Mouse (Mus musculus): ENCODE data around the gene Bloc1s5. TPM values are rescaled to one million over a fixed set of nuclear protein-coding genes. Genes with fewer than 3 reads are reported as not detected.

Bloc1s5 gene
- polyA plus RNA-seq, 1 experiment, result 8.7 TPM

- Histone ChIP-seq H3K36me3 (ENCODE audit: control insufficient read depth, insufficient read depth) (peaks cover 9% of the 10 kb centered on the region), H3ac (ENCODE audit: control insufficient read depth, insufficient read length) (no peak overlapping the region), H3K4me3 (no peak overlapping the region), H3K79me2 (ENCODE audit: control insufficient read depth, insufficient read depth) (no peaks in the 10 kb centered on the region), H3K4me2 (ENCODE audit: low read depth) (no peak overlapping the region), H3K27me3 (ENCODE audit: control insufficient read depth, insufficient read depth, insufficient read length) (no peaks in the 10 kb centered on the region)
- TF ChIP-seq USF1 (IDR thresholded peaks at IDR 0.05; ENCODE audit: low read depth), result no peak
- peak; percentile 54 for TF ChIP-seq POLR2AphosphoS2 (IDR thresholded peaks at IDR 0.05; ENCODE audit: insufficient read length, low read depth)
Measured at GRCm38 (mm10) chr13:38638694-38639093, 3.8 kb upstream of the Bloc1s5 start.

GRCm38 (mm10) chr13:38634256-38634799 lies 581 bp downstream of the Bloc1s5 start:
- Histone ChIP-seq H3K79me2 (ENCODE audit: control insufficient read depth, insufficient read depth) (no peaks in the 10 kb centered on the region), H3K4me2 (ENCODE audit: low read depth) (peak overlapping the region; percentile 85), H3K27me3 (ENCODE audit: control insufficient read depth, insufficient read depth, insufficient read length) (no peaks in the 10 kb centered on the region), H3ac (ENCODE audit: control insufficient read depth, insufficient read length) (peak overlapping the region; percentile 30), H3K36me3 (ENCODE audit: control insufficient read depth, insufficient read depth) (no peaks in the 10 kb centered on the region), H3K4me3 (peak overlapping the region; percentile 73)
- TF ChIP-seq TCF3 (IDR thresholded peaks at IDR 0.05; ENCODE audit: insufficient read length, low read depth) (no peak), POLR2AphosphoS2 (IDR thresholded peaks at IDR 0.05; ENCODE audit: insufficient read length, low read depth) (no peak), SRF (IDR thresholded peaks at IDR 0.05; ENCODE audit: control insufficient read depth, insufficient read length, low read depth) (no peak), POLR2A (IDR thresholded peaks at IDR 0.05; ENCODE audit: insufficient read length, low read depth) (no peak), MAX (IDR thresholded peaks at IDR 0.05; ENCODE audit: low read depth) (no peak), MYOG (IDR thresholded peaks at IDR 0.05; ENCODE audit: control insufficient read depth in 1 of 3, insufficient read depth in 1 of 3, insufficient read length in 2 of 3, low read depth in 2 of 3) (no peak), MYOD1 (IDR thresholded peaks at IDR 0.05; ENCODE audit: control insufficient read depth in 1 of 3, insufficient read length in 2 of 3, low read depth in 2 of 3) (no peak), USF1 (IDR thresholded peaks at IDR 0.05; ENCODE audit: low read depth) (no peak), CEBPB (IDR thresholded peaks at IDR 0.05; ENCODE audit: insufficient read depth, poor library complexity, severe bottlenecking) (no peak), REST (IDR thresholded peaks at IDR 0.05; ENCODE audit: insufficient read depth, insufficient read length) (no peak), TCF12 (IDR thresholded peaks at IDR 0.05; ENCODE audit: insufficient read depth, poor library complexity, severe bottlenecking) (no peak), E2F4 (IDR thresholded peaks at IDR 0.05; ENCODE audit: insufficient read depth) (no peak)

DNA sequence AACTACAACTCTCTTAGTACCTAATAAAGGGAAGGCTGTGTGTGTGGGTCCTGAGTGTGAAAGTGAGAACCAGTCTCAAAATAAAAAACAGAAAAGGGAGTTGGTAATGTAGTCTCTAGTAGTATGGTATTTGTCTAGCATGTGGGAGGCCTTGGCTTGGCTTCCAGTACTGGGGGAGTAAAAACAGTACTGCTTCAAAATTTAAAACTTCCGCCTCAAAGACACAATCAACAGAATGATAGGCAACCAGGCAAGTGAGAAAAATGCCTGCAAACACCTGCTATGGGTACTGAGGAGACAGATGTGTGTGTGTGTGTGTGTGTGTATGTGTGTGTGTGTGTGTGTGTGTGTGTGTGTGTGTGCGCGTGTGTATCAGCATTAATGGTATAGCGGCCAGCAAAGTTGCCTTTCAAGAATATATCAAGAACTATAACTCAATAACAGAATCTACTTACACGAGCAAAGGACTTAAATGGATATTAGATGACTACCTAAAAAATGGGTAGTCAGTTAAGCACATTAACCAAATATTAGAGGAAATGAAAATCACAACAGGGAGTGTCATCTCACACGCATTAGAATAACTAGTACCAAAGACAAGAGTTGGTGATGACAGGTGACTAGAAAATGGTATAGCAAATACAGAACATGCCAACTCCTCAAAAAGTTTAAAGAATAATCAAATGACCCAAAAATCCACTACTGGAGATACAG lies 1.5 kb downstream of the Bloc1s5 start:
- Histone ChIP-seq H3K36me3 (ENCODE audit: control insufficient read depth, insufficient read depth) (no peaks in the 10 kb centered on the region), H3K4me3 (peak overlapping the region; percentile 73), H3ac (ENCODE audit: control insufficient read depth, insufficient read length) (no peak overlapping the region), H3K4me2 (ENCODE audit: low read depth) (peak overlapping the region; percentile 85), H3K27me3 (ENCODE audit: control insufficient read depth, insufficient read depth, insufficient read length) (no peaks in the 10 kb centered on the region), H3K79me2 (ENCODE audit: control insufficient read depth, insufficient read depth) (no peaks in the 10 kb centered on the region)
- TF ChIP-seq CEBPB (IDR thresholded peaks at IDR 0.05; ENCODE audit: insufficient read depth, poor library complexity, severe bottlenecking) (no peak), TCF3 (IDR thresholded peaks at IDR 0.05; ENCODE audit: insufficient read length, low read depth) (no peak), MYOG (IDR thresholded peaks at IDR 0.05; ENCODE audit: control insufficient read depth in 1 of 3, insufficient read depth in 1 of 3, insufficient read length in 2 of 3, low read depth in 2 of 3) (no peak), POLR2AphosphoS2 (IDR thresholded peaks at IDR 0.05; ENCODE audit: insufficient read length, low read depth) (no peak), USF1 (IDR thresholded peaks at IDR 0.05; ENCODE audit: low read depth) (no peak), MYOD1 (IDR thresholded peaks at IDR 0.05; ENCODE audit: control insufficient read depth in 1 of 3, insufficient read length in 2 of 3, low read depth in 2 of 3) (no peak), POLR2A (IDR thresholded peaks at IDR 0.05; ENCODE audit: insufficient read length, low read depth) (no peak), MAX (IDR thresholded peaks at IDR 0.05; ENCODE audit: low read depth) (no peak), REST (IDR thresholded peaks at IDR 0.05; ENCODE audit: insufficient read depth, insufficient read length) (no peak), SRF (IDR thresholded peaks at IDR 0.05; ENCODE audit: control insufficient read depth, insufficient read length, low read depth) (no peak), E2F4 (IDR thresholded peaks at IDR 0.05; ENCODE audit: insufficient read depth) (no peak), TCF12 (IDR thresholded peaks at IDR 0.05; ENCODE audit: insufficient read depth, poor library complexity, severe bottlenecking) (no peak)

- TF ChIP-seq POLR2A (IDR thresholded peaks at IDR 0.05; ENCODE audit: insufficient read length, low read depth) (no peak), MAX (IDR thresholded peaks at IDR 0.05; ENCODE audit: low read depth) (no peak)
- no peak overlapping the region for H3K4me3 ChIP-seq
- no peak overlapping the region for H3ac ChIP-seq (ENCODE audit: control insufficient read depth, insufficient read length)
- no peaks in the 10 kb centered on the region for H3K36me3 ChIP-seq (ENCODE audit: control insufficient read depth, insufficient read depth)
- H3K4me2 ChIP-seq (ENCODE audit: low read depth), result no peak overlapping the region
- no peaks in the 10 kb centered on the region for H3K27me3 ChIP-seq (ENCODE audit: control insufficient read depth, insufficient read depth, insufficient read length)
- H3K79me2 ChIP-seq (ENCODE audit: control insufficient read depth, insufficient read depth), result no peaks in the 10 kb centered on the region
Measured at GRCm38 (mm10) chr13:38632556-38632955, 2.4 kb downstream of the Bloc1s5 start.

- TF ChIP-seq CEBPB (IDR thresholded peaks at IDR 0.05; ENCODE audit: insufficient read depth, poor library complexity, severe bottlenecking) (no peak), TCF12 (IDR thresholded peaks at IDR 0.05; ENCODE audit: insufficient read depth, poor library complexity, severe bottlenecking) (no peak), USF1 (IDR thresholded peaks at IDR 0.05; ENCODE audit: low read depth) (no peak), TCF3 (IDR thresholded peaks at IDR 0.05; ENCODE audit: insufficient read length, low read depth) (no peak), MYOD1 (IDR thresholded peaks at IDR 0.05; ENCODE audit: control insufficient read depth in 1 of 3, insufficient read length in 2 of 3, low read depth in 2 of 3) (no peak), SRF (IDR thresholded peaks at IDR 0.05; ENCODE audit: control insufficient read depth, insufficient read length, low read depth) (no peak), POLR2AphosphoS2 (IDR thresholded peaks at IDR 0.05; ENCODE audit: insufficient read length, low read depth) (no peak), MYOG (IDR thresholded peaks at IDR 0.05; ENCODE audit: control insufficient read depth in 1 of 3, insufficient read depth in 1 of 3, insufficient read length in 2 of 3, low read depth in 2 of 3) (no peak), E2F4 (IDR thresholded peaks at IDR 0.05; ENCODE audit: insufficient read depth) (no peak), MAX (IDR thresholded peaks at IDR 0.05; ENCODE audit: low read depth) (no peak), REST (IDR thresholded peaks at IDR 0.05; ENCODE audit: insufficient read depth, insufficient read length) (no peak)
- Histone ChIP-seq H3K4me2 (ENCODE audit: low read depth) (no peak overlapping the region), H3K27me3 (ENCODE audit: control insufficient read depth, insufficient read depth, insufficient read length) (no peaks in the 10 kb centered on the region), H3K4me3 (no peak overlapping the region), H3K36me3 (ENCODE audit: control insufficient read depth, insufficient read depth) (no peaks in the 10 kb centered on the region), H3K79me2 (ENCODE audit: control insufficient read depth, insufficient read depth) (no peaks in the 10 kb centered on the region), H3ac (ENCODE audit: control insufficient read depth, insufficient read length) (no peak overlapping the region)
Measured at GRCm38 (mm10) chr13:38626229-38626525, 8.7 kb downstream of the Bloc1s5 start.

Data from myocyte (in vitro differentiated cells).